Mouse (Mus musculus) lung, embryonic 16.5 days (tissue): ENCODE measurements around the gene Scn10a. TPM values are rescaled to one million over a fixed set of nuclear protein-coding genes. Genes with fewer than 3 reads are reported as not detected.

Experiments used
- ATAC-seq: fragments of 200-750 bp; cut with Nextera tagmentation; 2 replicates; pipeline ENCODE4 v1.8.0; 2017; ENCODE audit warnings: low read depth, mild to moderate bottlenecking, moderate library complexity
- H3K27ac ChIP-seq: fragments of 300-500 bp; sonication (generic); 2 replicates; pipeline ENCODE4 v1.5.1; 2014; ENCODE audit warnings: mild to moderate bottlenecking, control low read depth, low read length
- H3K27me3 ChIP-seq: fragments of 300-500 bp; sonication (generic); 2 replicates; pipeline ENCODE4 v1.6.1; 2014; ENCODE audit warnings: low read depth, low read length, mixed read lengths; ENCODE audit not compliant: control insufficient read depth, insufficient read depth
- H3K36me3 ChIP-seq: fragments of 300-500 bp; sonication (generic); 2 replicates; pipeline ENCODE4 v1.6.1; 2014; ENCODE audit warnings: low read length; ENCODE audit not compliant: control insufficient read depth, insufficient read depth
- H3K4me1 ChIP-seq: fragments of 300-500 bp; sonication (generic); replicated peaks from 2 replicates; pipeline ENCODE4 v1.6.1; 2014; ENCODE audit warnings: low read length, mixed read lengths; ENCODE audit not compliant: control insufficient read depth, insufficient read depth
- H3K4me2 ChIP-seq: fragments of 300-500 bp; sonication (generic); 2 replicates; pipeline ENCODE4 v1.6.1; 2014; ENCODE audit warnings: low read depth, low read length, control low read depth
- H3K4me3 ChIP-seq: fragments of 300-500 bp; sonication (generic); 2 replicates; pipeline ENCODE4 v1.5.1; 2014; ENCODE audit warnings: mild to moderate bottlenecking, low read length, control low read depth
- H3K9ac ChIP-seq: fragments of 300-500 bp; sonication (generic); 2 replicates; pipeline ENCODE4 v1.6.1; 2014; ENCODE audit warnings: low read length, control low read depth
- H3K9me3 ChIP-seq: fragments of 300-500 bp; sonication (generic); 2 replicates; pipeline ENCODE4 v1.6.1; 2016; ENCODE audit warnings: low read length; ENCODE audit not compliant: control insufficient read depth
- WGBS: fragments of 180-500 bp; shearing (Covaris S2); extraction: QIAGEN DNeasy Blood & Tissue Kit; methylation state at CpG from one replicate; pipeline ENCODE4 v1.1.7; 2014; 5-methylcytosine and 5-hydroxymethylcytosine counted together
- polyA plus RNA-seq: library from polyadenylated mRNA; unstranded; fragments of >200 nt; fragmentation: Nextera tagmentation; extraction: Ambion mirVana; gene quantifications from 2 replicates; pipeline ENCODE4 v1.2.1, GENCODE M21; 2015

The Scn10a gene
- polyA plus RNA-seq, 1 experiment from 2014 or later: 0.06 TPM

DNA sequence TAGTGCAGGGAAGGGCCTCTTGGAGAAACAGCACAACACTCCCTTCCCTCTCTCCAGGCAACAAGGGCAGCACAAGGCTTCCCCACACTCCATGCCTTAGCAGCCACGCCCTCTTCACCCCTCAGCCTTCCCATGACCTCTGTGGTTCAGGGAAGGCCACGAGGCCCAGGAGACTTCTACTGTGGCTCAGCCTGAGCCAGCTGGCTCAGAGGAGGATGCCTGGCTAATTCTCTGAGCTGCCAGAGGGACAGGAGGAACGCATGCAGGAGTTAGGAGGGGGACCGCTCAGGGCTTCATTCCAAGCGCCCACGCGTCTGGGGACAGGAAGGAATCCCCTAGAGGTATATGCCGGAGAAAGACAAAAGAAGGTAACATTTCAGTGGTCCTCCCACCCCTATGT lies 157.4 kb downstream of the Scn10a start:
- H3K36me3 ChIP-seq: no peaks in the 10 kb centered on the region
- H3K4me3 ChIP-seq: no peak overlapping the region
- peaks cover 12% of the 10 kb centered on the region for H3K4me1 ChIP-seq
- H3K4me2 ChIP-seq: no peak overlapping the region
- no peaks in the 10 kb centered on the region for H3K9me3 ChIP-seq
- no peak overlapping the region for H3K9ac ChIP-seq
- ATAC-seq: no peak
- WGBS: 64% methylated on average over 8 of the region's 8 CpGs
- H3K27ac ChIP-seq: no peak overlapping the region
- no peaks in the 10 kb centered on the region for H3K27me3 ChIP-seq

GRCm38 (mm10) chr9:119559537-119560276 lies 159.4 kb downstream of the Scn10a start:
- peaks cover 10% of the 10 kb centered on the region for H3K4me1 ChIP-seq
- no peak for ATAC-seq

More at GRCm38 (mm10) chr9:119559537-119560276, 159.4 kb downstream of the Scn10a start:
- 38% methylated on average over 16 of the region's 16 CpGs for WGBS
- Histone ChIP-seq H3K9ac (no peak overlapping the region), H3K27me3 (no peaks in the 10 kb centered on the region), H3K27ac (peak overlapping the region; percentile 7; the same call in 1 of the 2 replicates), H3K36me3 (no peaks in the 10 kb centered on the region), H3K4me2 (no peak overlapping the region), H3K4me3 (no peak overlapping the region), H3K9me3 (no peaks in the 10 kb centered on the region)

Other genes with a start within 250 kb of the Scn10a start
- 0.67 and 0.80 TPM in 2 replicates for gene Scn5a, start 140.3 kb downstream of the Scn10a start, polyA plus RNA-seq
- 0.04 TPM in 1 of 2 replicates, not detected in the other for gene Scn11a, start 106.1 kb upstream of the Scn10a start, polyA plus RNA-seq
- gene Wdr48, start 175.6 kb upstream of the Scn10a start, polyA plus RNA-seq: 50.9 and 53.4 TPM in 2 replicates
- 29.8 and 35.7 TPM in 2 replicates for gene Gorasp1, start 218.2 kb upstream of the Scn10a start, polyA plus RNA-seq
- gene Ttc21a, start 218.3 kb upstream of the Scn10a start, polyA plus RNA-seq: 1.3 and 2.1 TPM in 2 replicates